Mouse (Mus musculus) olfactory bulb, adult 2 months (tissue): ENCODE measurements around the gene Phactr1.

Experiments
- CTCF ChIP-seq: fragments of 200-500 bp; IDR thresholded peaks from 2 replicates; pipeline ENCODE4 v1.5.1; 2012; ENCODE audit warnings: low read depth, mild to moderate bottlenecking, low read length, moderate library complexity; ENCODE audit not compliant: insufficient read depth
- POLR2A ChIP-seq: fragments of 200-500 bp; IDR thresholded peaks from 2 replicates; pipeline ENCODE4 v1.6.1; 2012; ENCODE audit warnings: mild to moderate bottlenecking, low read depth, low read length, moderate library complexity; ENCODE audit not compliant: insufficient read depth

GRCm38 (mm10) chr13:42990493-42991111 lies 310.2 kb downstream of the Phactr1 start:
- TF ChIP-seq POLR2A, result no peak
- no peak for TF ChIP-seq CTCF
